Mouse (Mus musculus) small intestine, adult 2 months (tissue): ENCODE results near the gene Fbxl14. TPM values are rescaled to one million over a fixed set of nuclear protein-coding genes. Genes with fewer than 3 reads are reported as not detected.

Source experiments
- H3K27ac ChIP-seq: fragments of 200-500 bp; 2 replicates; pipeline ENCODE4 v1.5.1; 2012; ENCODE audit warnings: low read depth, low read length, control low read depth, inconsistent platforms; ENCODE audit not compliant: insufficient read depth
- H3K27me3 ChIP-seq: fragments of 200-500 bp; 2 replicates; pipeline ENCODE4 v1.6.1; 2012; ENCODE audit warnings: mild to moderate bottlenecking, moderate library complexity, low read length, inconsistent platforms; ENCODE audit not compliant: control insufficient read depth, insufficient read depth
- H3K36me3 ChIP-seq: fragments of 200-500 bp; 2 replicates; pipeline ENCODE4 v1.6.1; 2012; ENCODE audit warnings: mild to moderate bottlenecking, low read length, control low read depth, inconsistent platforms; ENCODE audit not compliant: control insufficient read depth, insufficient read depth
- H3K4me1 ChIP-seq: fragments of 200-500 bp; 2 replicates; pipeline ENCODE4 v1.6.1; 2012; ENCODE audit warnings: low read length, inconsistent platforms, mixed read lengths; ENCODE audit not compliant: control insufficient read depth, insufficient read depth, insufficient read length
- H3K4me3 ChIP-seq: fragments of 200-500 bp; 2 replicates; pipeline ENCODE4 v1.5.1; 2012; ENCODE audit warnings: low read depth, mild to moderate bottlenecking, control low read depth, inconsistent platforms, low read length, moderate library complexity
- CTCF ChIP-seq: fragments of 200-500 bp; IDR thresholded peaks from 2 replicates; pipeline ENCODE4 v1.5.1; 2012; ENCODE audit warnings: low read depth, mild to moderate bottlenecking, control low read depth, inconsistent platforms, low read length, moderate library complexity, mixed read lengths; ENCODE audit not compliant: insufficient replicate concordance, insufficient read length; ENCODE audit errors: extremely low read depth
- POLR2A ChIP-seq: fragments of 200-500 bp; IDR thresholded peaks from 2 replicates; pipeline ENCODE4 v1.6.1; 2012; ENCODE audit warnings: low read depth, mild to moderate bottlenecking, control low read depth, inconsistent platforms, low read length, moderate library complexity
- WGBS: fragments of 180-500 bp; shearing (Covaris S2); methylation state at CpG from one replicate; pipeline ENCODE4 v1.1.7; 2018; 5-methylcytosine and 5-hydroxymethylcytosine counted together
- polyA plus RNA-seq: library from polyadenylated mRNA; depleted of rRNA; stranded (reverse); fragments of >200 nt; gene quantifications from 2 replicates; pipeline ENCODE4 v1.2.3, GENCODE M21; 2012

The Fbxl14 gene
- polyA plus RNA-seq, 1 experiment = 79.6 TPM

DNA sequence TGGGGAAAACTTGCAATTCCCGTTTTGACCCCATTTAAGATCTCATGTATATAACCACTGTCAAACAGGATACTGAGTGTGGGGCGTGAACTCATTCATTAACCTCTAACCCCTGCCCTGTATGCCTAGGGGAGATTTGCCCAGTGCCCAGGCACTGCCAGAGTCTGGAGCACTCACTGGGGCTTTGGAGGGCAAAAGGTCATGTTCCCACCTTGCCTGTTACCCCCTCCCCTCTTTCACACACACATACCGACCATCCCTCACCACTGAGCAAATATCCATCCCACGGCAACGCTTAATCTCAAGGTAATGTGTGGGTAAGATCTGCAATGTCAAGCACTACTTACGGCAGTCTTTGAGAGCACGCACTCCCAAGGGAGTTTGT lies 13.2 kb downstream of the Fbxl14 start:
- 74% methylated on average over 7 of the region's 7 CpGs for WGBS
- Histone ChIP-seq H3K27me3 (no peaks in the 10 kb centered on the region), H3K4me3 (no peak overlapping the region), H3K4me1 (peaks cover 4% of the 10 kb centered on the region; the same call in 1 of the 2 replicates), H3K36me3 (no peaks in the 10 kb centered on the region), H3K27ac (no peak overlapping the region)
- TF ChIP-seq POLR2A (no peak), CTCF (no peak)

DNA sequence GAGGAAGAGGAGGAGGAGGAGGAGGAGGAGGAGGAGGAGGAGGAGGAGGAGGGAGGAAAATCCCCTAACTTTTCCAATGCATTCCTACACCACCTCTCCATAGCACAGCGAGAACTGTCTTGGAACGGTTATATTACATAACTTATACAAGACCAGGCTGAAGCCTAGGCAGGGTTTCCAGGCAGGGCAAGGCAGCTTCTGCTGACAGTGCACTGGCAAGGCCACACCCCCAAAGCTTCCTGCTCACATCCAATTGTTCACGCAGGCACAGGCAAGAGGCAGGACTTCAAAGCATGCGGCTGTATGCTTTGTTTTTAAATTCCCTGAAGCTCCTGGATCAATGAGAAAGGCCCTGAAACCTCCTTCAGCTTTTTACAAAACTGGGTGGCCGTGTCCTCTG lies 19.8 kb downstream of the Fbxl14 start:
- no peak overlapping the region for H3K27ac ChIP-seq
- no peak overlapping the region for H3K4me3 ChIP-seq
- H3K4me1 ChIP-seq = no peaks in the 10 kb centered on the region
- H3K27me3 ChIP-seq = no peaks in the 10 kb centered on the region
- TF ChIP-seq CTCF (no peak), POLR2A (no peak)
- H3K36me3 ChIP-seq = no peaks in the 10 kb centered on the region
- 14% methylated on average over 5 of the region's 5 CpGs for WGBS

GRCm38 (mm10) chr6:119500086-119500485 lies 20.6 kb downstream of the Fbxl14 start:
- H3K36me3 ChIP-seq = no peaks in the 10 kb centered on the region
- H3K27me3 ChIP-seq = no peaks in the 10 kb centered on the region
- H3K27ac ChIP-seq = no peak overlapping the region
- H3K4me3 ChIP-seq = no peak overlapping the region
- no peaks in the 10 kb centered on the region for H3K4me1 ChIP-seq
- no peak for TF ChIP-seq CTCF
- TF ChIP-seq POLR2A = no peak
- 67% methylated on average over 5 of the region's 5 CpGs for WGBS

GRCm38 (mm10) chr6:119502031-119502430 lies 22.6 kb downstream of the Fbxl14 start:
- no peaks in the 10 kb centered on the region for H3K36me3 ChIP-seq
- H3K4me1 ChIP-seq = peaks cover 8% of the 10 kb centered on the region; the same call in 1 of the 2 replicates
- TF ChIP-seq POLR2A (no peak), CTCF (no peak)
- WGBS = 58% methylated on average over 9 of the region's 9 CpGs
- H3K27me3 ChIP-seq = no peaks in the 10 kb centered on the region
- no peak overlapping the region for H3K27ac ChIP-seq
- H3K4me3 ChIP-seq = no peak overlapping the region

DNA sequence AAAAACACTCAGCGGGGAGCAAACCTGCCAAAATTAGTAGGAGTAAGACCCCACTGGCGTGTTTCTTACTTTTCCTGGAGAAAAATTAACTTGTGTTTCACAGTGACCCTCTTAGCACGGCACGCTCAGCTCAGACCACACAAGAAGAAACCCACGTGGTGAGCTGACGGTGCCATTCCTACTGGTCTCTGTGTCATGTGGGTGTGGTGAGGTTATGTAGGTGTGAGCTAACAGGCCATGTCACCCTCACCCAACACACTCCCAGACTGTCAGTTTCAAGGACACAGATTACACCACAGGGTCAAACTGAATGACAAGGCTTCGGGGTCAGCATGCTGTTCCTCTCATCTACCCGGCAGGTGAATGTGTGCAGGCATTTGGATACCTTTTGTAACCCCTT lies 25.3 kb downstream of the Fbxl14 start:
- TF ChIP-seq CTCF (no peak), POLR2A (no peak)
- Histone ChIP-seq H3K36me3 (no peaks in the 10 kb centered on the region), H3K27me3 (no peaks in the 10 kb centered on the region), H3K4me1 (peaks cover 8% of the 10 kb centered on the region; the same call in 1 of the 2 replicates), H3K4me3 (no peak overlapping the region), H3K27ac (no peak overlapping the region)
- WGBS = 87% methylated on average over 8 of the region's 8 CpGs

DNA sequence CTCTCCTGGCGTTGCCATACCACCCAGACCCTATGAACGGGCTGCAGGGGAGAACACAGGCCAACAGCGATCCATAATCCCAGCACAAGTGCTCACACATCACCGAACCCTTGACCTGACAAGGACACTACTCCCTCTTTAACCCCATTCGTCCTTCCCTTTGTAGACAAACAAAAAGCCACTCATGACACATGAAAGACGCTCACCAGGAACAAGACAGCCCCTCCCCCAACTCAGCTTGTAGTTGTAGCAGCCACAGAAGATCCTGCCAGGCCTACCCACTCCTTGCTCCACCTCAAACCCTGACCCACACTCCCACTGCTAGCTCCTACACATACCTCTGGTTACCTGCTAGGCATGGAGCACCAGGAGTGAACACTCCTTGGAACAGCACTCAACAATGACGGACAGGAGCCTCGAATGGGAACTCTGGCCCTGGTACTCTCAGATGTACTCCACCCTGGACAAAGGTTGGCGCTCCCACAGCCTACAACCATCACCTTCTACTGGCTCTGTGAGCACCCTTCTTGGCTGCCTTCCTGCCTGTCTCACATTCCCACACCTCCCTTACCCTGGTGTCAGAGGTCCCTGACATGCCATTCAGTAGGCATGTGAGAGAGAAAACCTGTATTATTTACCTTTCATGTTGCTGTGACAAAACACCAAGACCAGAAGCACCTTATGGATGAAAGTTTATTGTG lies 26.2 kb downstream of the Fbxl14 start:
- no peaks in the 10 kb centered on the region for H3K27me3 ChIP-seq
- peak overlapping the region; percentile 34; the same call in 1 of the 2 replicates for H3K4me3 ChIP-seq
- peak overlapping the region; percentile 74 for H3K27ac ChIP-seq
- no peaks in the 10 kb centered on the region for H3K36me3 ChIP-seq
- TF ChIP-seq POLR2A (no peak), CTCF (no peak)
- peaks cover 8% of the 10 kb centered on the region; the same call in 1 of the 2 replicates for H3K4me1 ChIP-seq
- WGBS = 69% methylated on average over 9 of the region's 9 CpGs

DNA sequence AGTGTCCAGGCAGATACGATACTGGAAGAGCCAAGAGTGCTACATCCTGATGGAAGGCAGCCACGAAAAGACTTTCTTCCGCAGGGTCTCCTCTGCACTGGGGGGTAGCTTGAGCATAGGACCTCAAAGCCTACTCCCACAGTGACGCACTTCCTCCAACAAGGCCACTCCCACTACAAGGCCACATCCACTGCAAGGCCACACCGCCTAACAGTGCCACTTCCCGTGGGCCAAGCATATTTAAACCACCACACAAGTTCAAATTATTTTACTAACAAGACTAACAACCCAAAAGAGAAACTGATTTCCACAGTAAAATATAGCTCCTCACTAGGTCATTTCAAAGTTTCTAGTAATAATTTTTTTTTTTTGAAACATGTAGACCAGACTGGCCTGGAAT lies 28.8 kb downstream of the Fbxl14 start:
- no peak for TF ChIP-seq CTCF
- TF ChIP-seq POLR2A = no peak
- Histone ChIP-seq H3K27me3 (no peaks in the 10 kb centered on the region), H3K27ac (no peak overlapping the region), H3K4me3 (no peak overlapping the region), H3K4me1 (peaks cover 8% of the 10 kb centered on the region; the same call in 1 of the 2 replicates), H3K36me3 (no peaks in the 10 kb centered on the region)
- WGBS = 94% methylated on average over 6 of the region's 6 CpGs

DNA sequence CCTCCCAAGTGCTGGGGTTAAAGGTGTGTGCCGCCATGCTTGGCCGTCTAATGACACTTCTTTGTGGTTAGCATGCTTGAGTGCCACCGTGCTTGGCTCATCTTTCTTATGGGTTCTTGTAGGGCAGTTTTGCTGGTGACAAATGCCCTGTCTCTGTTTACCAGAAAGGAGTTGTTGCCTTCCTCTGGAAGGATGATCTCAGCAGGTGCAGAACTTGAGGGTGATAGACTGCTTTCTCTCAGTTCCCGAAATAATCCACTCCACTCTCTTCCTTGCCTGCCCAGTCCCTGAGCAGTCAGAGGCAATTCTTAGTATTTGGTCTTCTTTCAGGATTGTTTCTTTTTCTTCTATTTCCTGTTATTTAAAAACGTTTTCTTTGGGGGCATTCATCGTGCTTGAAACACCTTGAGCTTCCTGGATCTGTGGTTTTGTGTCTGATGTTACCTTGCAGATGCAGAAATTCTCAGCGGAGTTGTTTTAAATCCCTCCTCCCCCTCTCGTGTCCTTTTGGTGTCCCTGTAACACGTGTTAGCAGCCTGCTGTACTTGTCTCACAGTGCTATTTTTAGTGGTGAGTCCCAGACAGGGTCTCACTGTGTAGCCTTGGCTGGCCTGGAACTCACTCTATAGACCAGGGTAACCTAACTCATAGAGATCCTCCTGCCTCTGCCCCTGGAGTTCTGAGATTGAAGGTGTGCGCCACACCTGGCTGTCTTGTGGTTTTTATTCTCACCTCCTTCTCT lies 29.3 kb downstream of the Fbxl14 start:
- TF ChIP-seq POLR2A (no peak), CTCF (no peak)
- Histone ChIP-seq H3K36me3 (no peaks in the 10 kb centered on the region), H3K27ac (no peak overlapping the region), H3K4me3 (no peak overlapping the region), H3K27me3 (no peaks in the 10 kb centered on the region), H3K4me1 (peaks cover 8% of the 10 kb centered on the region; the same call in 1 of the 2 replicates)
- WGBS = 72% methylated on average over 10 of the region's 10 CpGs
